Mouse (Mus musculus): ENCODE data around the gene Nfatc2. TPM values are rescaled to one million over a fixed set of nuclear protein-coding genes. Genes with fewer than 3 reads are reported as not detected.

Gene Nfatc2
- total and polyA plus RNA-seq, 3 experiments, result not detected

GRCm38 (mm10) chr2:168552405-168552804 lies 49.1 kb downstream of the Nfatc2 start:
- Histone ChIP-seq H3K9ac (ENCODE audit: control insufficient read depth, low read depth, low read length, poor library complexity, severe bottlenecking) (no peak overlapping the region), H3K9me3 (replicated peaks; ENCODE audit: insufficient read depth, low read length) (no peaks in the 10 kb centered on the region), H3K27me3 (ENCODE audit: control insufficient read depth in 1 of 2, insufficient read depth in 2 of 2, low read length in 2 of 2) (no peaks in the 10 kb centered on the region), H3K36me3 (ENCODE audit: control insufficient read depth in 1 of 2, insufficient read depth in 2 of 2, low read length in 2 of 2) (no peaks in the 10 kb centered on the region), H3K4me3 (ENCODE audit: control insufficient read depth in 1 of 2, insufficient read depth in 1 of 2, low read depth in 2 of 2, low read length in 2 of 2) (no peak overlapping the region), H3K79me2 (ENCODE audit: control insufficient read depth, insufficient read depth, low read length, poor library complexity) (no peaks in the 10 kb centered on the region), H3K27ac (ENCODE audit: control insufficient read depth, low read depth, low read length) (no peak overlapping the region), H3K4me1 (ENCODE audit: control insufficient read depth in 1 of 2, insufficient read depth in 2 of 2, low read length in 2 of 2) (no peaks in the 10 kb centered on the region)
- DNase-seq (ENCODE audit: low read depth, low spot score), result no peak
- TF ChIP-seq SIN3A (IDR thresholded peaks at IDR 0.05; ENCODE audit: low read length) (no peak), NRF1 (IDR thresholded peaks at IDR 0.05; ENCODE audit: insufficient read depth, low read depth, low read length, poor library complexity, severe bottlenecking) (no peak), ETS1 (IDR thresholded peaks at IDR 0.05; ENCODE audit: low read depth, low read length) (no peak), TBP (IDR thresholded peaks at IDR 0.05; ENCODE audit: low read depth, low read length) (no peak)

- no peak overlapping the region for H3K9ac ChIP-seq (ENCODE audit: control insufficient read depth, low read depth, low read length, poor library complexity, severe bottlenecking)
- no peak overlapping the region for H3K27ac ChIP-seq (ENCODE audit: control insufficient read depth, low read depth, low read length)
- no peaks in the 10 kb centered on the region for H3K36me3 ChIP-seq (ENCODE audit: control insufficient read depth in 1 of 2, insufficient read depth in 2 of 2, low read length in 2 of 2)
- TF ChIP-seq NELFE (IDR thresholded peaks at IDR 0.05; ENCODE audit: low read depth, low read length) (no peak), ZC3H11A (IDR thresholded peaks at IDR 0.05; ENCODE audit: low read depth, low read length) (no peak), MEF2A (IDR thresholded peaks at IDR 0.05; ENCODE audit: extremely low read depth, insufficient replicate concordance, low read depth, low read length, poor library complexity, severe bottlenecking) (no peak), SMC3 (IDR thresholded peaks at IDR 0.05; ENCODE audit: low read depth, low read length) (no peak)
- no peak overlapping the region for H3K4me3 ChIP-seq (ENCODE audit: control insufficient read depth in 1 of 2, insufficient read depth in 1 of 2, low read depth in 2 of 2, low read length in 2 of 2)
- no peaks in the 10 kb centered on the region for H3K27me3 ChIP-seq (ENCODE audit: control insufficient read depth in 1 of 2, insufficient read depth in 2 of 2, low read length in 2 of 2)
- no peaks in the 10 kb centered on the region for H3K9me3 ChIP-seq (replicated peaks; ENCODE audit: insufficient read depth, low read length)
- no peaks in the 10 kb centered on the region for H3K4me1 ChIP-seq (ENCODE audit: control insufficient read depth in 1 of 2, insufficient read depth in 2 of 2, low read length in 2 of 2)
- DNase-seq (ENCODE audit: low read depth, low spot score), result no peak
- H3K79me2 ChIP-seq (ENCODE audit: control insufficient read depth, insufficient read depth, low read length, poor library complexity), result no peaks in the 10 kb centered on the region
Observed at GRCm38 (mm10) chr2:168551218-168551617, 50.2 kb downstream of the Nfatc2 start.

DNA sequence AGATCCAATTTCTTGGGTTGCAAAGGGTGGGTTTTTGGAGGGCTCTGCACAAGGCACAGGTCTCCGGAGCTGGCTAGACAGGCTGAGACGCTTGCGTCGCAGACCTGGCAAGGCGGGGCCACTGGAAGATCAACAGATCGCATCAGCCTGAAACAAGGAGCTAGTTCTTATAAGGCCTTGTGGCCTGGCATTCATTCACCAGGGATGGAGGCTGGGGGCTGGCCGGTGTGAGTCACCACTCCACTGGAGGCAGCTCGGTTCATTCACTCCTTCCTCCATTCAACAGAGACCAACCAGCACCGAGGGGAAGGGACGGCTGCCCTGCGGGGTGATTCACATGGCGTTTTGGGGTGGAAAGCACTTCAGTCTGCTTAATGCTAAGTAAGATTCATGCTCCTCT lies 52.1 kb downstream of the Nfatc2 start:
- Histone ChIP-seq H3K36me3 (ENCODE audit: control insufficient read depth in 1 of 2, insufficient read depth in 2 of 2, low read length in 2 of 2) (no peaks in the 10 kb centered on the region), H3K4me1 (ENCODE audit: control insufficient read depth in 1 of 2, insufficient read depth in 2 of 2, low read length in 2 of 2) (no peaks in the 10 kb centered on the region), H3K79me2 (ENCODE audit: control insufficient read depth, insufficient read depth, low read length, poor library complexity) (no peaks in the 10 kb centered on the region), H3K27ac (ENCODE audit: control insufficient read depth, low read depth, low read length) (no peak overlapping the region), H3K4me3 (ENCODE audit: control insufficient read depth in 1 of 2, insufficient read depth in 1 of 2, low read depth in 2 of 2, low read length in 2 of 2) (no peak overlapping the region), H3K9me3 (replicated peaks; ENCODE audit: insufficient read depth, low read length) (no peaks in the 10 kb centered on the region), H3K27me3 (ENCODE audit: control insufficient read depth in 1 of 2, insufficient read depth in 2 of 2, low read length in 2 of 2) (no peaks in the 10 kb centered on the region), H3K9ac (ENCODE audit: control insufficient read depth, low read depth, low read length, poor library complexity, severe bottlenecking) (no peak overlapping the region)
- TF ChIP-seq JUND (IDR thresholded peaks at IDR 0.05; ENCODE audit: low read depth, low read length) (no peak), SIN3A (IDR thresholded peaks at IDR 0.05; ENCODE audit: low read length) (no peak), GATA1 (IDR thresholded peaks at IDR 0.05; ENCODE audit: low read depth, low read length) (no peak), POLR2A (IDR thresholded peaks at IDR 0.05; ENCODE audit: control insufficient read depth in 1 of 2, insufficient read depth in 1 of 2, low read depth in 1 of 2, low read length in 2 of 2, poor library complexity in 1 of 2) (no peak), ELF1 (IDR thresholded peaks at IDR 0.05; ENCODE audit: low read depth, low read length) (no peak), GABPA (IDR thresholded peaks at IDR 0.05; ENCODE audit: low read depth, low read length) (no peak), CHD1 (IDR thresholded peaks at IDR 0.05; ENCODE audit: low read depth, low read length) (no peak), MYB (IDR thresholded peaks at IDR 0.05; ENCODE audit: low read depth, low read length) (no peak), E2F4 (IDR thresholded peaks at IDR 0.05; ENCODE audit: borderline replicate concordance, low read depth, low read length) (no peak), TCF12 (IDR thresholded peaks at IDR 0.05; ENCODE audit: low read depth, low read length) (no peak), BHLHE40 (IDR thresholded peaks at IDR 0.05; ENCODE audit: borderline replicate concordance, low read depth, low read length) (no peak), USF2 (IDR thresholded peaks at IDR 0.05; ENCODE audit: borderline replicate concordance in 1 of 2, insufficient read depth in 1 of 2, low read depth in 1 of 2, low read length in 2 of 2) (no peak), RAD21 (IDR thresholded peaks at IDR 0.05; ENCODE audit: low read depth, low read length) (no peak)
- DNase-seq (ENCODE audit: low read depth, low spot score), result no peak

Measured in MEL (cell line).